Mouse (Mus musculus) T-helper 2 cell (primary cell): ENCODE results near the gene Snx9.

Experiments
- in situ Hi-C: fragments of 300-600 bp; cut with MboI, MseI; formaldehyde crosslinking; loops from one replicate; pipeline ENCODE4 v1.15.1; 2025; ENCODE audit warnings: high pct_unique_total_duplicates

Snx9 gene

DNA sequence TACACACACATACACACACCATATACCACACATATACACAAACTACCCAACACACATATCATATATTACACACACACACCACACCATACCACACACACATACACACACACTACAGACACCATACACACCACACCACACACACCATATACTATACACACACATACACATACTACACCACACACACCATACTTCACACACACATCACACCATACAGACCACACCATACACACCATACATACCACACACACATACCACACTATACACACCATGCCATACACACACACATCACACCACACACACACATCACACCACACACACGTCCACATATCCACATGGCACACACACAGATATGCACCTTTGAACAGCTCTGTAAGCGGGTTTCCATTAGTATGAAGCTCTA, 34.3 kb upstream of the Snx9 start:
- in situ Hi-C loops = no loop called here

DNA sequence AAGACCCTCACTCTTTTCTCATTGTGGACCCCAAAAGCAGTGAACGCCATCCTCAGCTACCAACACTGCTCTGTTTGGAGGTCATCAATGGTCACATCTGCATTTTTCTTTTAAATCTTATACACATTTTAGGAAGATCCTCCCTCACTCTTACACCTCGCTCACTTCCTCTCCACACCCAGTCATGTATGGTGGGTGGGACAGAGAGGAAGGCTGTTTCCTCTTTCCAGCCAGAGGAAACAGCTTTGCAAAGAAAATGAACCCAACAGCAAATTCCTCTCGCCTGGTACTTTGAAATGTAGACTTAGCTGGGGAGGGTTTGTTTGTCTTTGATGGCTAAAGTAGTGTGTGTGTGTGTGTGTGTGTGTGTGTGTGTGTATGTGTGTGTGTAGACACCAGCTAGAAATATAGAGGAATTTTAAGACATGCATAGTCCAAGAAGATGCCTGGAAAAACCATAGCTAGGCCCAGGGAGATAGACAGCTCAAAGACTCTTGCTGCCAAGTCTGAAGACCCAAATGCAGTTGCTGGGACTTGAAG, 33.2 kb upstream of the Snx9 start:
- in situ Hi-C loops = no loop called here

GRCm38 (mm10) chr17:5813863-5814640, 27.1 kb upstream of the Snx9 start:
- in situ Hi-C loops = no loop called here

DNA sequence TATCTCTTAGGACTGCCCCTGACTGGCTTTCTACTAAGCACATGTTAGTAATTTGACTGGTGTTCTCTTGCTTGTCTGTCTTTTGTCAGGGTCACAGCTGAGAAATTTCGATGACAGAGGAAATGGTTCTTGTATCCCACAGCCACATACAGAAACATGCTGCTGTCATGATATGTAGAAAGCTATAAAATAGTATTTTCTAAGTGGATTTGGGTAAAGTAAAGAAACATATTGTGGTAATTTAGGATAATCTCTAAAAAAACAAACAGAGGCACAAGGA, 26.5 kb upstream of the Snx9 start:
- in situ Hi-C loops = no loop called here

DNA sequence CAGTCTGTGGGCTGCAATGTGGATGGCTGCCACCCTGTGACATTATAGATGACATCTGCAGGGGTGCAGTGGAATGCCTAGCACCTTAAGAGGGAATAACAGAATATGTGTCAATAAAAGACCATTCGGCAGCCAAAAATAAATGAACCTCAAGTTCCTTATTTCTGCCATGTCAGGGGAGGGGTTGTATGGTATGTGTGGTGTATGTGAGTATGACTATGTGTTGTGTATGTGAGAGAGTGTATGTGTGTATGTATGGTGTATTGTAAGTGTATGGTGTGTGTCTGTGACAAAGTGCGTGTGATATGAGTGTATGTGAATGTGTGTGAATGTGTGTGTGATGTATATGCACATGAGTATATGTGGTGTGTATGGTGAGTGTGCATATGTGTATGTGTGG, 23.3 kb upstream of the Snx9 start:
- in situ Hi-C loops = no loop called here

- in situ Hi-C loops = no loop called here
Observed at GRCm38 (mm10) chr17:5819105-5819504, 22.0 kb upstream of the Snx9 start.

DNA sequence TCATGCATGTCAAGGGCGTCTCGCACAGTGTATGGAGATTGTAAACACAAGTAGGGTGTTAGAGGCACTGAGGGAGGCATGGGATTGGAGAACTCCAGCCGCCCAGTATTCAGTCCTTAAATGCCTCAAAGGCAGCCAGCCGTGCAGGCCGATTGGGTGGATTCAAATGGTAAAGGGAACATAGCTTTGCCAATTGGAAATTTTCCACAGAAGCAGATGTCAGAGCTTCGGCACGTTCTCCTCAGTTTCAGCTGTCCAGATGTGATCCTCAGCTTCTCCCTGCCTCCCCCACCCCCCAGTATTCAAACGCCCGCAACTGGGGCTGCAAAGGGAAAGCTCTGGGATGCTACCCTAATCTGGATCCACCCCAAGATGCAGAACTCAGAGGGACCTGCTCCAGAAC, 21.3 kb upstream of the Snx9 start:
- in situ Hi-C loops = no loop called here

- in situ Hi-C loops = no loop called here
Observed at GRCm38 (mm10) chr17:5822541-5822940, 18.6 kb upstream of the Snx9 start.

DNA sequence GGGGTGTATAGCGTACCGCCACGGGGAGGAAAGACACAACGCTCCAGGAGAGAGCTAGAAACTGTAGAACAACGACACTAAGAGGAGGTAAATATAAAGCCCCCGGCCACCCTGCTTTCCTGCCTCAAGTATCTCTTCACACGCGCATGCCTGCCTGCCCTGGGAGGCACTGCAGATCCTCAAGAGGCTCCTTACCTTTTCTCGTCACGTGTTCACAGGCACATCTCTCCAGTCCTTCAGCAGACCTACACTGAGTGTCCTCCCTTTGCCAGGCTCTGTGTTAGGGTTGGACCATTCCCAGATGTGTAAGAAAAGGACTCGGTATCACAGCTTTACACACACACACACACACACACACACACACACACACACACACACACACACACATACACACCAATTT, 18.1 kb upstream of the Snx9 start:
- in situ Hi-C loops = no loop called here

- in situ Hi-C loops = no loop called here
Observed at GRCm38 (mm10) chr17:5827836-5828582, 13.1 kb upstream of the Snx9 start.

DNA sequence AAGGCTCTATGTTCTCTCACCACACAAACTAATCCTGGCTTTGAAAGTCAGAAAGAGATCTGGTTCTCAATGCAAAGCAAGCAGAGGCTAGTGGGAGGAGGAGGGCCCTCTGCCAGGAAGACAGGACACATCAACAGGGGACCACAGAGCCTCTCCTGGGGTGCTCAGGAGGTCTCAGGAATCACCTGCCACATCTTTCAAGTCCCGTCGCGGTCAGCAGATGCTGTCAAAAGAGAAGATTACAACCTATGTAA, 12.6 kb upstream of the Snx9 start:
- in situ Hi-C loops = no loop called here

DNA sequence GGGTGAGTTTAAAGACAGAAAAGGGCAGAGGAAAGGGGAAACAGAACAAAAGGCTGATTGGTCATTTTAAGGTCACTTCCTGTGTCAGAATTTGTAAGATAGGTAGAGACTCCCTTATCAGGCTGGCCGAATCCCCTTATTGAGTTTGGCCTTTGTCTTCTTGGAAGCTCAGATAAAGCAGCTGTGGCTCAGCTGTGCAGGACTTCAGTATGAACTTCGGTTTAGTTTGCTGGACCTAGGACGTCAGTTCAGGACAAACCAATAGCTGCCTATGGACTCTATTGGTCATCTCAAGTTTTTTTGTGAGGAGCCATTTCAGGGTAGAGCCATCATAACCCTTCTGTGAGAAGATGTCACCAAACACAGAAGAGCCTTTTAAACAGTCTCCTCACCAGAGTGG, 12.2 kb upstream of the Snx9 start:
- in situ Hi-C loops = no loop called here

DNA sequence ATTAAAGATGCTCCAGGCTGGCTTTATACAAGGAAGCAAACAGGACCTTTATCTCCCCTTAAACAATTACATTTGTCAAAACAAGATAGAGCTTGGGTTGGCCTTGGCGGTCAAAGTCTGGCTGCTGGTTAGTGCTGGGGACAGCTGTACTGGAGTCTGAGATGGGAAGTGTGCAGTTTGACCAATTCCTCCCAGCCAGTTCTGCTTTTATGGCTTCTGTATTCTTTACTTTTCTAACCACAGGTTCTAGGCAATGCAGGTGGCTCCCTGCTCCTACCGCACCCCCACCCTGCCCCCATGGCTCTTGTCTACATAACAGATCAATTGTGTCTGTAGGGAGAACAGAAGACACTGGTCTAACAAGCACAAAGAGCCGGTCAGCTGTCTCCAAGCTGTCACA, 11.2 kb upstream of the Snx9 start:
- in situ Hi-C loops = no loop called here

- in situ Hi-C loops = no loop called here
Observed at GRCm38 (mm10) chr17:5830382-5830781, 10.7 kb upstream of the Snx9 start.

GRCm38 (mm10) chr17:5830832-5831231, 10.3 kb upstream of the Snx9 start:
- in situ Hi-C loops = no loop called here

DNA sequence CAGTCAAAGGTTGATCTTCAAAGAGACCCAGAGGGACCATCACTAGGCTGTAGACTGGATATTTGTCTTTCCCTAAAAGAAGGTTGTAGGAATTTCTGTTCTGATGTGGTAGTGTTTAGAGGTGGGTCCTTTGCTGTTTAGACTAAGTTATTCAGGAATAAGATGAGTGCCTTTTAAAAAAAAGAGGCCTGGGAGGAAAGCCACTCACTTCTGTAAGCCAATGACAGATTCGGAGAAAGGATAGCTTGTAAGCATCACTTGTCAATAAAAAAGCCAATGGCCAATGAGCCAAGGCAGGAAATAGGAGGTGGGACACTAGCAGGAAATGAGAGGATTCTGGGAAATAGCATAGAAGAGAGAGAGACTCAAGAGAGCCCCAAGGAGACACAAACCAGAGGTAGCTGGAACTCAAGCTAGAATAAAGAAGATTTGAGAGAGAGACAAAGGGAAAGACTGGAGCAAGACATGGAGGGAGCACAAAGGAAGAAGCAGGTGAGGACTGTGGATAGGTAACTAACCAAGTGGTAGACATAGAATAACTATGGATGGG, 9.8 kb upstream of the Snx9 start:
- in situ Hi-C loops = no loop called here

DNA sequence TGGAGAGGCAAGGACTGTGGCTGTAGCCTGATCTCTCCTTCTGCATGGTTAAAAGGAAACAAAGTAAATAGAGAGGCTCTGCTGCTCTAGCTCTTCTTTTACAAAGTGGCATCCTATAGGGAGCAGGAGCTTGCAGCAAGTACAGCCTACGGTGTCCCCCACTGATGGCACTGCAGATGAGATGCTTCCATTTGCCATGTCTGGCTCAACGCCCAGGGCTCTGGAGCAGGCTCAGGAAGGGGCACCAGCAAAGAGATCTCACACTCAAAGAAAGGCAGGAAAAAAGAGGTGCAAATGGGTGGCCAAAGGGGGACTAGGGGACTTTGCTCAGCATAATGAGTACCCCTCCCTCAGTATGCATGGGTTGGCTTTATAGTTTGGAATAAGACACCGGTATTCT, 7.0 kb upstream of the Snx9 start:
- in situ Hi-C loops = no loop called here

DNA sequence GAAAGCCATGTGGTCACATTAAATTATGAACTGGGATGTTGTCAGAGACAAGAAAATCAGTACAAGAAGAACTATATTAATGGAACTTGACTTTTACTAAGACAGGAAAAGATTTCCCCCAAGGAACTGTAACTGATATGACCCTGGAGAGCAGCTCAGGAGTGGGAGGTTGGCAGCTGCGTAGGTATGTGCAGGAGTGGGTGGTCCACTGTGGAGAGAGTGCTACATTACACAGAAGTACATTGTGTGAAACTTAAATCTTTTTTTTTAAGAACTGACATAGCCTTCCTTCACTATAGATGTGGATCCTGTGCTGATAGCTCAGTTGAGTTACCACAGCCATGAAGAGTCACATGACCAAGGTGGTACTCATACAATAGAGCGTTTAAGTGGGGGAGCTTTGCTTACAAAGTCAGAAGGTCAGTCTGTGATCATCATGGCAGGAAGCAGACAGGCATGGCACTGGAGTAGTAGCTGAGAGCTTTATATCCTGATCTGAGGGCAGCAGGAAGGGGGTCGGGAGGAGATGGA, 6.3 kb upstream of the Snx9 start:
- in situ Hi-C loops = loop anchor here (5.0 kb wide), 1 partner anchor 38 kb away; no protein-coding TSS in a partner anchor

GRCm38 (mm10) chr17:5839549-5840240, 1.4 kb upstream of the Snx9 start:
- in situ Hi-C loops = loop anchor here (5.0 kb wide), 1 partner anchor 42 kb away; no protein-coding TSS in a partner anchor

DNA sequence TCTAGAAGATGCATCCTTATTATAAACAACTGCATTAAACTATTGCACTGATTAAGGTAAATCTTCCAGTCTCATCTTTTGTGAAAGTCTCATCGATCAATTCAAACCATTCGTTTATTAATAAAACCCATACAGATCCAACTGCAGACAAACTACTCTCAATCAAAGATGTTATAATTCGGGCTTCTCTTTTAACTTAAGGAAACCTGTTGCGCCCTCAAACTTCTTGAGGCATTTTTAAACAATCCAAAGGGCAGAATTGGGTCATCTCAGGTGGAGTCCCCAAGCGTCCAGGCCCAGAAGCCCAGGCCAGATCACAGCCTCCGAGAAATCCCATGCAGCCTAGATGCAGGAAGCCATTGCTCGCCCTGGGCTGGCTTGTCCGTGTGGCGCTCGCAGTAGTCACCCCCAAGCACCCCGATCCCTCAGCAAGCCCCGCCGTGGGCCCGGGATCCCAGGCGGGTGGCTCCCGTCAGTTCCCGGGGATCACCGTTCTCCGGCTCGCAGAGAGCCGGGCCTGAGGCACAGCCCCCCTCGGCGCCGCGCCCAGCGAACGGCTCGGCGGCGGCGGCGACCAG, 490 bp upstream of the Snx9 start:
- in situ Hi-C loops = no loop called here

- in situ Hi-C loops = no loop called here
Observed at GRCm38 (mm10) chr17:5841943-5842273, 779 bp downstream of the Snx9 start.
